Mouse (Mus musculus) ovary, postnatal 14 days (tissue): ENCODE data around the gene Prg2.
A peak's percentile ranks its signal among the peaks of the same experiment; 100 is the strongest.

Experiments
- DNase-seq: peaks from one replicate; pipeline ENCODE4 v3.0.0; 2022; ENCODE audit warnings: low spot score

Gene Prg2

GRCm38 (mm10) chr2:84980188-84980587 is at the start of gene Prg2:
Gene Prg2, plus strand, starts transcription at chr2:84980461.
- DNase-seq = no peak

DNA sequence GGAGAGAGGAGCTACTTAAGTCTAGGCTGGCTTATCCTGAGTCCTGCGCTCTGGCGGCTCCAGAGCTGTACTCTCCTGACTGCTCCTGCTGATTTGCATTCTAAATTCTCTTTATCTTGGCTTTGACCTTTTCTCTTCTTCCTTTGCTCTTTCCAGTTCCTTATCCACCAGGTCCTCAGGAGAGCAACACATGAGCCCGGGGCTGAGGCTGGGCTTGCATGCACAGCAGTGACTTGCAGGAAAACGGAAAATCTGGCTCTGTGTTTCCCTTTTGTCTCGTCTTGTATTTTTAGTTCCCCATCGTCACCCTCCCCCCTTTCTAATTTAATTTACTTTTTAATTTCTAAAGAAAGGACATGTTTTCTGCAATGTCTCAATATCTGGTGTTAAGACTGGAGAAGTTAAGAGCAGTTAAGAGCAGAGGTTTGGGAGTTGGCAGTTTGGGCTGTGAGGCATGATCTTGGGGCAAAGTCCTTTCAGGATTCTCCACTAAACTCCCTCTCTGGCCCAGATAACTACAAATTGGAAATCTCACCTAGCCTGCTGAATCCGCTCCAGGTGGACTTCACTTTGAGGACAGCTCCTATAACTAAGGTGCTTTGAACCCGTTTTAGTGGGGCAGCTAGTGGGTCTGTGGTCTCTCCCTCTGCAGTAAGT is 46.1 kb upstream of the Prg2 start:
- no peak for DNase-seq

- DNase-seq = no peak
Measured at GRCm38 (mm10) chr2:84934649-84935007, 45.6 kb upstream of the Prg2 start.

DNA sequence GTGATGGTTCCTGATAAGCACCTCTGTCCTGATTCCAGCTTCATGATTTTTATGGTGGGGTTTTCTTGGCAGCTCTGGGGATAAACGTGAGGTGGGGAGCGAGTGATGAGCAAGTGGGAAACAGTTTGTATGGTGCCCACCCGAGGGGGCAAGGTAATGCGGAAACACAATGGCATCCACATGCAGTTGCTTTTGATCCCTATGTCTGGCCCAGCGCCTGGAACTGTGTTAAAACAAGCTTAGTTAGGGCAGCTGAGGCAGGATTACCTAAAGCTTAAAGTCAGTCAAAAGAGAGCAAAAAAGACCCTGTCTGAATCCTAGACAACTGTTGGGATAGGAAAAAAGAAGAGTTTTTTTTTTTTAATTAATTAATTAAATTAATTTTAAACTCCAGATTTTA is 45.2 kb upstream of the Prg2 start:
- no peak for DNase-seq

- peak; percentile 56 for DNase-seq
Measured at GRCm38 (mm10) chr2:84936474-84937429, 43.5 kb upstream of the Prg2 start, which contains the start of gene Slc43a3. Gene Slc43a3, plus strand, starts transcription at chr2:84936579.

DNA sequence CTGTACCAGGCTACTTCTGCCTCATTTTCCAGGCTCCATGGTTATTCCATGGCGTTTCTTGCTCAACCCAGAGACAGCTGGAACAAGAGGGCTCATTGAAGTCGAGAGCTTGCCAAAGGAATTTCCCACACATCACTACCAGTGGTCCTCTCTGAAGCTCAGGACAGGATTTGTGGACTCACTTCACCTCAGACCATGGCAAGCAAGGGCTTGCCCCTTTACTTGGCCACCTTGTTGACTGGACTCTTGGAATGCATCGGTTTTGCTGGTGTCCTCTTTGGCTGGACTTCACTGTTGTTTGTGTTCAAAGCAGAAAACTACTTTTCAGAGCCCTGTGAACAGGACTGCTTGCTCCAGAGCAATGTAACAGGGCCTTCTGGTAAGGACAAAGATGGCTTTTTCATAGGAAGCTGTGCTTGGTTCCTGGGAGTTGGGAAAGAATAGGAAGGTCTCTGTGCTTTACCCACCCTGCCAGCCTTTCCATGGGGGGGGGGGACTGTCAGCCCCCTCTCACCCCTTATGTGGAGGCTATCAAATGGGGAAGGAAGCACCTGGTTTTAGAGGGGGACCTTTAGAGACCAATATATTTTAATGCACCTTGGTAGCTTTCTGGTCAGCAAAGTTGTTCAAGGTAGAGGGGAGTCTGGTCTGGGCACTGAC is 42.6 kb upstream of the Prg2 start:
- DNase-seq = no peak

DNA sequence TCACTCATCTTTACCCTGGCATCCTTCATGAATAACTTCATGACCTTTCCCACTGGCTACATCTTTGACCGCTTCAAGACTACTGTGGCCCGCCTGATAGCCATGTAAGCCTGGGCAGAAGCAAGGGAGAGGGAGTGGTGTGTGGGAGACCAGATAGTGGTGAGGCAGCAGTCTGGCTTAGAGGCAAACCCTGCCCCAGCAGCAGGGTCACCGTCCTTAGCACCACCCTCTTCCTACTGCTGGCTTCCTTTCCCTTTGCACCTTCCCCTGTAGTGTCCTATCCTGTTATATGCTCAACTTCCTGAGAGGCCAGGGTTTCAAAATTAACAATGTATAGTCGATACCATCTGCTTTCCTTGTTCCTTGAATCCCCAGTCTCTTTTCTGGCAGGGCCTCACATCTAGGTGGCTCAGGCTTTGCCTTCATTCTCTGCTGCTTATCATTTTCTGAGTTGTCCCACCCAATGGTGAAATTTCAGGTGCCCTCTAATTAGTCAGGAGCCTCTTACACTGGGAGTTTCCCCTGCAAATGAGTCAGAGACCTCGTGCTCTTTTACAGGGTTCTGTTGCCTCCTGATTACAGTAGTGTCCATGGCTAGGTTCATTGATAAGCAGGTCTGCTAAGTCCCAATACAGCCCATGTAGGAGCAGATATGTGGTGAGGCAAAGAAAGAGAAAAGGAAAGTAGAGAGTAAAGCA is 41.9 kb upstream of the Prg2 start:
- no peak for DNase-seq

DNA sequence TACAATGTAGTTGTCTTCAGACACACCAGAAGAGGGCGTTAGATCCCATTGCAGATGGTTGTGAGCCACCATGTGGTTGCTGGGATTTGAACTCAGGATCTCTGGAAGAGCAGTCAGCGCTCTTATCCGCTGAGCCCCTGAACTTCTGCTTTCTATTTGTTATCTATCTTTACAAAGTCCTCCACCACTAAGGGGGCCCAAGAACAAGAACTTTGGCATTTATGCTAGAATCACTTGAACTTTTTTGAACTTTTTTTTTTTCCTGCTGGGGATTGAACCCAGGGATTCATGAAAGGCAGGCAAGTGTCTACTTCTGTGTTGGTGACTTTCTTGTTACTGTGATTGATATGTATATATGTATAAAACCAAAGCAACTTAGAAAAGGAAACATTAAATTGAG is 41.0 kb upstream of the Prg2 start:
- DNase-seq = no peak

- no peak for DNase-seq
Measured at GRCm38 (mm10) chr2:84939711-84940110, 40.5 kb upstream of the Prg2 start.

DNA sequence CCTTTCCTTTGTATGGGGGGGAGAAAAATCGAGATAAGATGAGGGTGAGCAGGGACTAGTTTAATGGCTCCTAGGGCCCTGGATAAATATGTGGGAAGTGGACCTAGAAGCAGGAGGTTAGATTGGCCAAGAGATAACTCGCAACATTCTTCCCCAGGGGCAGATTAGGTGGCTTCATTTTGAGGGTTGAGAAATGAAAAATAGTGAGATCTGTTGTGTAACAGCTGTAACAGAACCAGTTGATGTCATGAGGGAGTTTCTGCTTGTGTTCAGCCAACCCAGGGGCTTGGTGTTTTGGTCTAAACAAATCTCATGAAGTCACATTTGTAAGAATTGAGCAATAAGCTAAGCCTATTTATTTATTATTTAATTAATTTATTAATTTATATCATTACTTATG is 38.9 kb upstream of the Prg2 start:
- no peak for DNase-seq

DNA sequence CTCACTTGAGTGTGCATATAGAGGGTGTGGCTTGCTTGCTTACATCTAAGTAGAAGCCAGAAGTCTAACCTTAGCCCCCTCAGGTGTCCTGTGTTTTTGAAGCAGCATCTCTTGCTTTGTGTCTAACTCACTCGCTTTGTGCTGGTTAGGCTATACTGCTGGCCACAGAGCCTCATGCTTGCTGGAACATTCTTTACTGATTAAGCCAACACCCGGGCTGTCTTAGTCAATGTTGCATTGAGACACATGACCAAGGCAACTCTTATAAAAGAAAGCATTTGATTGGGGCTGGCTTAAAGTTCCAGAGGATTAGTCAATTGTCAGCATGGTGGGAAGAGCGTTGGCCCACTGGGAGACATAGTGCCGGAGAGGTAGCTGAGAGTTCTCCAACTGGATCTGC is 38.5 kb upstream of the Prg2 start:
- no peak for DNase-seq

DNA sequence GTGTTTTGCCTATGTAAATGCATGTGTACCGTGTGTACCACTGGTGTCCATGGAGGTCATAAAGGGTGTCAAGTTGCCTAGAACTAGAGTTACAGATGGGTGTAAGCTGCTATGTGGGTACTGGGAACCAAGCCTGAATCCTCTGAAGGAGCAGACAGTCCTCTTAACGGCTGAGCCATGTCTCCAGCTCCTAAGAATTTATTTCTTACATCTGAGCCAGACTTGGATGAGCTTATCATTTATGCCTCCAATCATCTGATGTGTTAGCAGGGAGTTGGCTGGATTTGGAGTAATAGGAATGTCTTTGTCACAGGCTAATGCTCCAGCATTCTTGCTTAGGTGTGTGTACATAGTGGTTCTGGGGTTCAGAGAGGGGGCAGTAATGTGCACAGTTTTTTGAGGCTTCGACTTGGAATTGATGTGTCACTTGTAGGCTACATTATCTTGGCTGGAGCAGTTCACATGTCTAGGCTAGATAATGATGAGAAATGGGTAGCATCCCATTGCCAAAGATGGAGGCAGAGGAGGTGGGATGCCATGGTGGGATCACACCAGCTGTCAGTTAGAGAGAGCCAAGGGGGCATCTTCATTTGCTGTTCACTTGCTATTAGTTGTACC is 33.0 kb upstream of the Prg2 start:
- DNase-seq = no peak

DNA sequence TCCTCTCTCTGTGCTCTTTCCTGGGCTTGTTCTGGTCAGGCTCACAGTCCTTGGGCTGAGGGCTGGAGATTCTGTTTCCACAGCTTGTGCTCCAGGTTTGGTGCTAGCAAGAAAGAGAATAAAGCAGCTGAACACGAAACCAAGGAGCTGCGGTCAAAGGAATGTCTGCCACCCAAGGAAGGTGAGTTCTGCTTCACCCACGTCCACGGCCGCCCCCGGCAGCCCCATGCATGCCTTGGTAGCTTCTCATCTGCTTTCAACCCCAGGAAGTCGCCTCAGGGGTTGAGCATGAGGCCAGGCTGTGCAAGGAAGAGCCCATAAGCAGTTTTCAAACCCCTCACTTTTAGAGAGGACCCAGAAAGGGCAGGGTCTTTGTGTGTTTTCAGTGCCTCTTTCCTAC is 32.0 kb upstream of the Prg2 start:
- no peak for DNase-seq

DNA sequence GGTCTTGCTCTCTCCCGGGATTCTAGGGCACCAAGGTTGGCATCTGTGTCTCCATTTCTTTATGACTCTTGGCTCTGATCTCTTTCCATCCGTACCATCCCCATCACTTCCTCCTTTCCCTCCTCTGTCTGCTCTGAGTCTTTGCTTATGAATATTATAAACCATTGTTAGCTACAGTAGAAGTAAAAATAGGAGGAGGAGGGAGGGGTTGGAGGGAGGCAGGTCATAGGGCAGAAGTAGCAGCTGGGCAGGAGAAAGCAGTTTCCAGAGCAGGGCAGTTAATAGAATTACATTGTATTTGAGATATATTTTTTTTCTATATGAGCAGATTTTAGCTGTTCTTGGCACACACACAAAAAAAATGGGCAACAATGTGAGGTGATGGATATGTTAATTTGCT is 31.5 kb upstream of the Prg2 start:
- DNase-seq = no peak

DNA sequence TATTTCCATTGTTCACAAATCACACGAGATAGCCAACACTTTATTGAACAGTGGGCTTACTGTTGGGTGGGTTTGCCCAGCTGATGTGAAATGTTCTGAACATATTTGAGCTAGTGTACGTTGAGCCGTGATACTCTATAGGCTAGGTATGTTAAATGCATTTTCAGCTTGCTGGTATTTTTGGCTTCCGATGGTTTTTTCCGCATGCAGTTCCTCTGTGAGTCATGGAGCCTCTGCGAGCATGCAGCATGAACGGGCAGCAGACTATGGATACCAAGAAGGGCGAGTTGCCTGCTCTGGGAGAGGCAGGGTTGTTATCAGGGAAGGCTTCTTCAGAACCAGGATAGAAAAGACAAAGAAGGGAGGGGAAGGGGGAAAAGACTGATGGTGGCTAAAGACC is 29.2 kb upstream of the Prg2 start:
- DNase-seq = no peak

DNA sequence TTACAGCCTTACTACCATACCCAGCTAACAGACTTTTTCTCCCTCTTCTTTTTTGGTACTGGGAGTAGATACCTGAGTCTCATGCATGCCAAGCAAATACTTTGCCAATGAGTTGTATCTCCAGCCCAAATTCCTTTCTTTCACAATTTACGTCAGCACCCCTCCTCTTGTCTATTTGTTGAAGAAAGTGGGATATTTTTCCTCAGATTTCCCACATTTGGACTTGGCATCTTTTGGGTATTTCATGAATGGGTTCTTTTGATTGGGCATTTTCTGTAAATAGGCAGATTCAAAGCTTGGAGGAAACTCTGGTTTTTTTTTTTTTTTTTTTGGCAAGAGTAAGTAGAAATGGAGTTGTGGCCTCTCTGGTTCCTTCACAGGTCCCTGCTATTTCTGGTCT is 28.0 kb upstream of the Prg2 start:
- no peak for DNase-seq

GRCm38 (mm10) chr2:84952693-84953092 is 27.6 kb upstream of the Prg2 start:
- no peak for DNase-seq

- DNase-seq = no peak
Measured at GRCm38 (mm10) chr2:84955435-84955834, 24.8 kb upstream of the Prg2 start.

DNA sequence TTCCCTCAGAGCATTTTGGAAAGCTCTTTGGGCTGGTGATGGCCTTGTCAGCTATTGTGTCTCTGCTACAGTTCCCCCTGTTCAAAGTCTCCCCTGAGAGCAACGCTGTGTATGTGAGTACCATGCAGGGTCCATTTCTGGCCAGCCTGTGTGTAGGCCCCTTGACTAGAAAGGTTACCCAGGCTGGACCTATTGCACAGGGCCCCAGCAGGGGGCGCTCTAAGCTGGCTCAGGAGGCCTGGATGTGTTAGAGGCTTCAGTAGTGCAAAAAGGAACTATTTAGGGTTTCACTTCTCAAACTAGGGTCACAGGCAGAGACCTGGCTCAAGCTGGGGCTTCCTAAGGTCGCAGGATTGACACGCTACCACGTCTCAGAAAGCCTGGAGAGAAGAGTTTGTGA is 24.0 kb upstream of the Prg2 start:
- peak; percentile 57 for DNase-seq

DNA sequence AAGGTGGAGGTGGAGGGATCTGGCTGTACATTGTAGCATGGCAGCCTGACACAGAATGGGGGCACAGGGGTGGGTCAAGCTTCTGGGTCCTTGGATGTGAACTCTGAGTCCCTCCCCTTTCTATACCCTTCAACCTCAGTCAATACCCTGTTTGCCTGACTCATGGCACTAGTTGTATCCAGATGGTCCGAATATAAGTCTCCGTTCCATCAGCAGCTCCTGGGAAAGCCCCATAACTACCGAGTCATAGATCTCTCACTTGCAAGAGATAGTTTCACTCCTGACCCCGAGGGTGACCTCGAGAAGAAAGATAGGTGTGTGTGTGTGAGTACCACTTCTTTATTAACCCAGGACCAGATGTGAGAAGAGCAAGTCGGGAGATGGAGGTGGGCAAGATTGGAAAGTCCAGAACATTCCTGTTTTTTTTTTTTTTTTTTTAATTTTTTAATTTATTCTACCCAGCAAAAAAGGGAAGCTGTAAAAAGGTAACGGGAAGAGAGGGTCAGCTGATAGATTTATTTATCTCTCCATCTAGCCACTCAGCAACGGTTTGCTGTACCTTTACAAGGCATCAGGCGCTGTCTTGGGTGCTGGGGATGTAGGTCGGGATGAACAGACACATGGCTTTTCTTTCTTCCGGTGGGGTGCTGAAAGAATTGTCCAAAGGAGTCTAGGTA is 21.5 kb upstream of the Prg2 start:
- no peak for DNase-seq

DNA sequence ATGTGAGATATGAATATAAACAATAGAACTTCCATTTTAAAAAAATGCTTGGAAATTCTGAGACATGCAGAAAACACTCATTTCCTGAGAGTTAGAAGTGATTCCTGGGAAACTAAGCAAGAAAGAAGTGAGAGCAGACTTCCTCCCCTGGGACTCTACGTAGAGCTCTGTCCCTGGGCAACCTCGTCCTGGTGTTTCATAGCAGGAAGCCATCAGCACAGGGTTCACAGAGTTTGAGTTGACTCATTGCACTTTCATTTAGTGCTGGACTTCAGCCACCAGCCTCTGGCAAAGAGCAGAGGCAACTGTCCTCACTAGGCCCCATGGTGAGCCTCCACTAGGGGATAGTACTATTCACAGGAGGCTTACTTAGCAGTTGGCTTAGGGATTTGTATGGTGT is 19.0 kb upstream of the Prg2 start:
- peak; percentile 28 for DNase-seq
